Mouse (Mus musculus): ENCODE results near the gene Gpr135. TPM values are rescaled to one million over a fixed set of nuclear protein-coding genes. Genes with fewer than 3 reads are reported as not detected.

Gpr135 gene
- polyA plus RNA-seq (2015; fragmentation: Nextera tagmentation; extraction: Ambion mirVana) = 1.4 and 1.5 TPM in 2 replicates

GRCm38 (mm10) chr12:72070327-72071269 lies at the start of gene Gpr135:
TSS of gene Gpr135 (minus strand) at chr12:72071125.
- peak within 1 kb of the TSS; percentile 82 for H3K27ac ChIP-seq
- peak within 1 kb of the TSS; percentile 74 for H3K4me3 ChIP-seq
- H3K27me3 ChIP-seq = peaks cover 25% of the 10 kb centered on the region
- H3K4me1 ChIP-seq = peaks cover 13% of the 10 kb centered on the region
- no peaks in the 10 kb centered on the region for H3K9me3 ChIP-seq (replicated peaks)
- H3K36me3 ChIP-seq (ENCODE audit: poor library complexity, severe bottlenecking) = 0 out of 2 replicates have a peak, but pooled peaks cover 6% of the 10 kb centered on the region
- WGBS = under 1% methylated on average over 94 of the region's 94 CpGs
- H3K4me2 ChIP-seq = peak within 1 kb of the TSS; percentile 96
- H3K9ac ChIP-seq = peak within 1 kb of the TSS; percentile 80
- ATAC-seq = peak; percentile 89

GRCm38 (mm10) chr12:72115686-72116345 lies 44.9 kb upstream of the Gpr135 start:
- Histone ChIP-seq H3K9me3 (replicated peaks) (no peaks in the 10 kb centered on the region), H3K4me1 (no peaks in the 10 kb centered on the region), H3K27ac (no peak overlapping the region), H3K4me2 (no peak overlapping the region), H3K4me3 (no peak overlapping the region), H3K36me3 (ENCODE audit: poor library complexity, severe bottlenecking) (no peaks in the 10 kb centered on the region), H3K27me3 (no peaks in the 10 kb centered on the region), H3K9ac (no peak overlapping the region)
- WGBS = 84% methylated on average over 22 of the region's 23 CpGs
- ATAC-seq = no peak

GRCm38 (mm10) chr12:72115126-72115525 lies 44.2 kb upstream of the Gpr135 start:
- Histone ChIP-seq H3K27ac (no peak overlapping the region), H3K36me3 (ENCODE audit: poor library complexity, severe bottlenecking) (no peaks in the 10 kb centered on the region), H3K9ac (no peak overlapping the region), H3K4me1 (no peaks in the 10 kb centered on the region), H3K4me2 (no peak overlapping the region), H3K4me3 (no peak overlapping the region), H3K9me3 (replicated peaks) (no peaks in the 10 kb centered on the region), H3K27me3 (no peaks in the 10 kb centered on the region)
- WGBS = 84% methylated on average over 6 of the region's 6 CpGs
- no peak for ATAC-seq

GRCm38 (mm10) chr12:72104525-72105281 lies 33.8 kb upstream of the Gpr135 start:
- H3K36me3 ChIP-seq (ENCODE audit: poor library complexity, severe bottlenecking) = peaks cover 15% of the 10 kb centered on the region
- no peak overlapping the region for H3K4me3 ChIP-seq
- no peaks in the 10 kb centered on the region for H3K4me1 ChIP-seq
- H3K27me3 ChIP-seq = no peaks in the 10 kb centered on the region
- peak; percentile 83 for ATAC-seq
- no peak overlapping the region for H3K27ac ChIP-seq
- no peaks in the 10 kb centered on the region for H3K9me3 ChIP-seq (replicated peaks)
- no peak overlapping the region for H3K9ac ChIP-seq
- no peak overlapping the region for H3K4me2 ChIP-seq
- 28% methylated on average over 14 of the region's 14 CpGs for WGBS

- no peak overlapping the region for H3K4me2 ChIP-seq
- H3K4me3 ChIP-seq = no peak overlapping the region
- no peak overlapping the region for H3K27ac ChIP-seq
- H3K27me3 ChIP-seq = no peaks in the 10 kb centered on the region
- H3K9ac ChIP-seq = no peak overlapping the region
- no peaks in the 10 kb centered on the region for H3K9me3 ChIP-seq (replicated peaks)
- H3K36me3 ChIP-seq (ENCODE audit: poor library complexity, severe bottlenecking) = peaks cover 22% of the 10 kb centered on the region
- peak; percentile 38; the same call in 1 of the 2 replicates for ATAC-seq
- WGBS = 89% methylated on average over 5 of the region's 5 CpGs
- no peaks in the 10 kb centered on the region for H3K4me1 ChIP-seq
Observed at GRCm38 (mm10) chr12:72104027-72104426, 33.1 kb upstream of the Gpr135 start.

GRCm38 (mm10) chr12:72102776-72103175 lies 31.9 kb upstream of the Gpr135 start:
- Histone ChIP-seq H3K27me3 (no peaks in the 10 kb centered on the region), H3K9ac (no peak overlapping the region), H3K4me3 (no peak overlapping the region), H3K27ac (no peak overlapping the region), H3K4me1 (no peaks in the 10 kb centered on the region), H3K36me3 (ENCODE audit: poor library complexity, severe bottlenecking) (peaks cover 29% of the 10 kb centered on the region), H3K4me2 (no peak overlapping the region), H3K9me3 (replicated peaks) (no peaks in the 10 kb centered on the region)
- no peak for ATAC-seq
- 86% methylated on average over 6 of the region's 6 CpGs for WGBS

- Histone ChIP-seq H3K27me3 (no peaks in the 10 kb centered on the region), H3K4me3 (no peak overlapping the region), H3K9ac (no peak overlapping the region), H3K36me3 (ENCODE audit: poor library complexity, severe bottlenecking) (peaks cover 83% of the 10 kb centered on the region), H3K27ac (no peak overlapping the region), H3K9me3 (replicated peaks) (no peaks in the 10 kb centered on the region), H3K4me1 (no peaks in the 10 kb centered on the region), H3K4me2 (no peak overlapping the region)
- no peak for ATAC-seq
- WGBS = 96% methylated on average over 8 of the region's 8 CpGs
Observed at GRCm38 (mm10) chr12:72096966-72097365, 26.0 kb upstream of the Gpr135 start.

- Histone ChIP-seq H3K4me1 (peaks cover 23% of the 10 kb centered on the region), H3K9me3 (replicated peaks) (no peaks in the 10 kb centered on the region), H3K27me3 (no peaks in the 10 kb centered on the region), H3K9ac (no peak overlapping the region), H3K27ac (no peak overlapping the region), H3K36me3 (ENCODE audit: poor library complexity, severe bottlenecking) (peaks cover 49% of the 10 kb centered on the region), H3K4me2 (no peak overlapping the region), H3K4me3 (no peak overlapping the region)
- WGBS = 89% methylated on average over 4 of the region's 4 CpGs
- ATAC-seq = no peak
Observed at GRCm38 (mm10) chr12:72089802-72090201, 18.9 kb upstream of the Gpr135 start.

GRCm38 (mm10) chr12:72086166-72086825 lies 15.4 kb upstream of the Gpr135 start:
- Histone ChIP-seq H3K4me2 (peak overlapping the region; percentile 76), H3K36me3 (ENCODE audit: poor library complexity, severe bottlenecking) (peaks cover 14% of the 10 kb centered on the region), H3K4me3 (peak overlapping the region; percentile 57), H3K27me3 (no peaks in the 10 kb centered on the region), H3K9ac (peak overlapping the region; percentile 81), H3K4me1 (peaks cover 38% of the 10 kb centered on the region), H3K9me3 (replicated peaks) (no peaks in the 10 kb centered on the region), H3K27ac (peak overlapping the region; percentile 94)
- ATAC-seq = no peak
- WGBS = under 1% methylated on average over 18 of the region's 18 CpGs

GRCm38 (mm10) chr12:72085329-72086165 lies 14.6 kb upstream of the Gpr135 start, which contains the start of the genes L3hypdh and Jkamp:
TSS of gene L3hypdh (minus strand) at chr12:72085439.
TSS of gene Jkamp (plus strand) at chr12:72085589.
- Histone ChIP-seq H3K27me3 (no peaks in the 10 kb centered on the region), H3K4me2 (peak within 1 kb of the TSS; percentile 76), H3K36me3 (ENCODE audit: poor library complexity, severe bottlenecking) (peaks cover 8% of the 10 kb centered on the region), H3K9ac (peak within 1 kb of the TSS; percentile 81), H3K9me3 (replicated peaks) (no peaks in the 10 kb centered on the region), H3K4me3 (peak within 1 kb of the TSS; percentile 57), H3K27ac (peak within 1 kb of the TSS; percentile 94), H3K4me1 (peaks cover 38% of the 10 kb centered on the region)
- 2% methylated on average over 60 of the region's 60 CpGs for WGBS
- peak; percentile 97 for ATAC-seq

GRCm38 (mm10) chr12:72085024-72085328 lies 14.1 kb upstream of the Gpr135 start:
- Histone ChIP-seq H3K27me3 (no peaks in the 10 kb centered on the region), H3K9me3 (replicated peaks) (no peaks in the 10 kb centered on the region), H3K4me3 (peak overlapping the region; percentile 57), H3K4me1 (peaks cover 38% of the 10 kb centered on the region), H3K9ac (peak overlapping the region; percentile 77), H3K36me3 (ENCODE audit: poor library complexity, severe bottlenecking) (peaks cover 3% of the 10 kb centered on the region; the same call in 1 of the 2 replicates), H3K27ac (peak overlapping the region; percentile 94), H3K4me2 (peak overlapping the region; percentile 76)
- under 1% methylated on average over 31 of the region's 31 CpGs for WGBS
- ATAC-seq = no peak

All from forebrain, embryonic 13.5 days (tissue).